Mouse (Mus musculus): Measurements from ENCODE around the gene Sass6. TPM values are rescaled to one million over a fixed set of nuclear protein-coding genes. Genes with fewer than 3 reads are reported as not detected.
A peak's percentile ranks its signal among the peaks of the same experiment; 100 is the strongest.
"Not testable (repeated sequence)": the region's sequence is repeated elsewhere in the genome, so short reads cannot be mapped to it uniquely, and the experiment has no call there.

The Sass6 gene
- polyA plus RNA-seq, 1 experiment from 2014 or later = 31.7 TPM

DNA sequence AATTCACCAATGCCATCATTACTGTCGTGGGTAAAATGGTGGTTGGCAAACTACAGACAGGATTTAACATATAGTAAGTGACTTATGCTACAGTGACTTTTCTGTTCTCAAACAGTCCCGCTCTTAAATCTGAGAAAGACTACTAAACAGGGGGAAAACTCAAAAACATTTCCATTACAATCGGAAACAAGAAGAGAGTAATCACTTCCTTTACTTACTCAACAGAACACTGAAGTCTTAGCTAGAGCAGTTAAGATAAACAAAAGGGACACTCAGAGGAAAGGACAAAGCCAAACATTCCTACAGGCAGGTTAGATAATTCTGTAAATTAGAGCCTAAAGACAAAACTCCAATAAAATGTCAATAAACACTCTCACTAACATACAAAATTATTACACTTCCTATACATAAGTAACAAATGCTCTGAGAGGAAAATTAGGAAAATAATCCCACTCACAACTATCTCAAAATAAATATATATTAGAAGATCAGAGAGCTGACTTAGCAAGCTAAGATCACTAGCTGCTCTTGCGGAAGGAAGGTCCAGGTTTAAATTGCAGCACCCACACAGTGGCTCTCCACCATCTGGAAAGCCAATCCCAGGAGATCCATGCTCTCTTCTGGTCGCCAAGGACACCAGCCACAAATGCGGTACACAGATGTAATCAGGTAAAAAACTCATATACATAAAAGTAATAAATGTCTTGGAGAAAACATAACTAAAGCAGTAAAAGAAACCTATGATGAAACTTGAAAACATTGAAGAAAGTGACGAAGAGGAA is 61.6 kb downstream of the Sass6 start:
- 74% methylated on average over 7 of the region's 7 CpGs for WGBS
- no peaks in the 10 kb centered on the region for H3K36me3 ChIP-seq
- H3K4me1 ChIP-seq = peaks cover 33% of the 10 kb centered on the region; the same call in 1 of the 2 replicates
- no peak overlapping the region for H3K4me3 ChIP-seq
- H3K27me3 ChIP-seq (replicated peaks) = no peaks in the 10 kb centered on the region
- no peaks in the 10 kb centered on the region for H3K9me3 ChIP-seq
- no peak for ATAC-seq (ENCODE audit: low FRiP score, low read depth)
- H3K4me2 ChIP-seq (replicated peaks) = no peak overlapping the region
- H3K9ac ChIP-seq = no peak overlapping the region
- H3K27ac ChIP-seq = no peak overlapping the region

DNA sequence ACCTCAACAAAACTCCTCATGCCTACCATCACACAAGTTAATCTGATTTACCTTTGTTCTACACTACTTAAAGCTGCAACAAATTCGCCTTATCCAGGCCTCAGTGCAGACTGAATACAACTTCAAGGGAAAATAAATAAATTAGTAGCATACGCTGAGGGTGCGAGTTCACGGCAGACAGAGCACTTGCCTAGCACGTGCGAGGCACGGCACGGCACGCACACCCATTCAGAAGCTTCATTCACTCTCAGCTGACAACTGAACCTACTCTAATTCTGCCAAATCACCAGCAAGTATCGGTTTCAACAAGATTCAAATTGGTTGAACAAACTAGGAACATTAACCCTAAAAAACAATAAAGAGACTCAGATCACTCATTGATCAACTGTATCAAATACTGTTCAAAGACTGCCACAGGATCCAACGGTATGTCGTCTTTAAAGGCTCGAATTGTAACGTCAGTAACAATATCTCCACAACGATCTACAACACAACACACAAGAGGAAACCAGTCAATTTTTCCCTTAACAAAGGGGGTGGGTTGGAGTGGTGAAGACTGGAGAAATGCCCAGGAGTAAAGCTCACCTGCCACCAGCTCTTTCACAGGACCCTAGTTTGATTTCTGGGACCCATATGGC is 64.3 kb downstream of the Sass6 start:
- Histone ChIP-seq H3K4me1 (peaks cover 23% of the 10 kb centered on the region; the same call in 1 of the 2 replicates), H3K4me3 (no peak overlapping the region), H3K36me3 (no peaks in the 10 kb centered on the region), H3K9me3 (no peaks in the 10 kb centered on the region), H3K9ac (no peak overlapping the region), H3K27me3 (replicated peaks) (no peaks in the 10 kb centered on the region), H3K4me2 (replicated peaks) (no peak overlapping the region), H3K27ac (no peak overlapping the region)
- 80% methylated on average over 15 of the region's 15 CpGs for WGBS
- no peak for ATAC-seq (ENCODE audit: low FRiP score, low read depth)

DNA sequence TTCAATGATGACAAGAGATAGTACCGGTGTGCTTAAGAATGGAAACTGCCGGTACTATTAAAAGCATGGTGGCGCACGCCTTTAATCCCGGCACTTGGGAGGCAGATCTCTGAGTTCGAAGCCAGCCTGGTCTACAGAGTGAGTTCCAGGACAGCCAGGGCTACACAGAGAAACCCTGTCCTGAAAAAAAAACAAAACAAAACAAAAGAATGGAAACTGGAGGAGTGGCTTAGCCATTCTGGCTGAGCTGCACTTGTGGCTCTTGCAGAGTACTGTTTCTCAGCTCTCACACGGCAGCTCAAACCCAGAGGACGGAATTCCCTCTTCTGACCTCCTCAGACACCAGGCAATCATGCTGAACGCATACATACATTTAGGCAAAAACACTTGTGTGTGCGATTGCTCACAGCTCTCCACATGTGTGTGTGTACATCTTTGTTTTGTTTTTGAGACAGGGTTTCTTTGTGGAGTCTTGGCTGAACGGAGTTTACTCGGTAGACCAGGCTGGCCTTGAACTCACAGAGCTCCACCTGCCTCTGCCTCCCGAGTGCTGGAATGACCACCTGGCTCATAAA is 65.2 kb downstream of the Sass6 start:
- no peak overlapping the region; the same call in 1 of the 2 replicates for H3K4me2 ChIP-seq (replicated peaks)
- no peak overlapping the region for H3K27ac ChIP-seq
- WGBS = 85% methylated on average over 13 of the region's 13 CpGs
- no peaks in the 10 kb centered on the region for H3K27me3 ChIP-seq (replicated peaks)
- H3K9me3 ChIP-seq = no peaks in the 10 kb centered on the region
- H3K9ac ChIP-seq = no peak overlapping the region
- no peak for ATAC-seq (ENCODE audit: low FRiP score, low read depth)
- H3K4me3 ChIP-seq = no peak overlapping the region
- no peaks in the 10 kb centered on the region for H3K36me3 ChIP-seq
- H3K4me1 ChIP-seq = peaks cover 23% of the 10 kb centered on the region; the same call in 1 of the 2 replicates

DNA sequence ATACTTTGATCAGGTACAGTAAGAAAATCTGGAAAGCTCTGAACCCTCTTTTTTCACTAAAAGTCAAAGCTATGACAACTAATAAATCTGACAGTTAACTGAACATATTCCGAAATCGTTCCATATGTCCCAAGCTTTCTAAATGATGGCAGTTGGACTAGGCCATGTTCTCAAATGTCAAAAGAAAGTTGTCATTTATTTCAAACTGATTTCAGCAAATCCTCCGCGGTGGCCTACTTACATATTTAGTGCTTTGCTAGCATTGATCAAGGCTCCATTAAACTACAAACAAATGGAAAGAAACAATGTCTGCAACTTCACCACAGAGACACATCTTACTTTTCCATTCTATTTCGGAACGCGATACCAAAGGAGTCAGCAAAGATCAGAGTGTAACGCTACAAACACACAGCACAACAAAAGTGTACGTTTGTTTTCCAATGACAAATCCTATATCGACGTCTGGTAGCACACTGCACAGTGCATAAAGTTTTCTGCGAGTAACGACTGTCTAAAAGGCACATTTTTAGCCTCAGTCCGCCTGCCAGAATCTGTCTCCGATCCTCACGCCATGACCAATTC is 66.6 kb downstream of the Sass6 start:
- 6% methylated on average over 16 of the region's 16 CpGs for WGBS
- peak overlapping the region; percentile 94 for H3K4me3 ChIP-seq

DNA sequence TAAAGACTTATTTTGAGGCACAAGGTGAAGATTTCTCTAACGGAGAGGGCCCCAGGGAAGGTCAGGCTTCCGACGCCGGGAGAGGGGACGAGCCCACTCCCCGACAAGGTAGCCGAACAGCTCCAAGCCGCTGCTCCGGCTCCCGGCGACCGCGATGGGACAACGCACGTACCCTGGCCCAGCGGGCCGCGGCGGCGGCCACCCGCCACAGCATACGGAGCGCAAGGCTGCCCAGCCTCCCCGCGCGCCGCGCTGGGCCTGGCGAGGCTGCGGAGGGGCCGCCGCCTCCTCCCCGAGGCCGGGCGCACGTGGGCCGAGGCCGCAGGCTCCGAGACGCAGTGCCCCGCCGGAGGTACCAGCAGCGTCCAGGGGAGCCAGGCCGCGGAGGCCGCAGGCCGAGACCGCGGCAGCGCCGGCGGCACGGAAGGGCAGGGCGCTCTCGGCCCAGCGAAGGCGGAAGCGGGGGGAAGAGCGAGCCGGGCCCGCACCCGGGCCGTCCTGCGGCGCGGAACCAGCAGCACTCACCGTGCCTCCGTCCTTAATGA is 67.2 kb downstream of the Sass6 start:
- H3K9ac ChIP-seq = peak overlapping the region; percentile 98
- ATAC-seq (ENCODE audit: low FRiP score, low read depth) = peak; percentile 88
- H3K4me2 ChIP-seq (replicated peaks) = peak overlapping the region; percentile 77
- peaks cover 23% of the 10 kb centered on the region; the same call in 1 of the 2 replicates for H3K4me1 ChIP-seq
- peak overlapping the region; percentile 92 for H3K27ac ChIP-seq
- H3K36me3 ChIP-seq = no peaks in the 10 kb centered on the region
- no peaks in the 10 kb centered on the region for H3K27me3 ChIP-seq (replicated peaks)
- under 1% methylated on average over 65 of the region's 68 CpGs for WGBS
- no peaks in the 10 kb centered on the region for H3K9me3 ChIP-seq
- H3K4me3 ChIP-seq = peak overlapping the region; percentile 94

More for the DNA sequence above, 66.6 kb downstream of the Sass6 start:
- H3K27me3 ChIP-seq (replicated peaks) = no peaks in the 10 kb centered on the region
- H3K36me3 ChIP-seq = no peaks in the 10 kb centered on the region
- no peaks in the 10 kb centered on the region for H3K9me3 ChIP-seq
- 0 out of 2 replicates have a peak overlapping the region, but pooled peaks have one; percentile 92 for H3K27ac ChIP-seq
- ATAC-seq (ENCODE audit: low FRiP score, low read depth) = peak; percentile 0; the same call in 1 of the 2 replicates
- peak overlapping the region; percentile 98 for H3K9ac ChIP-seq
- H3K4me1 ChIP-seq = peaks cover 23% of the 10 kb centered on the region; the same call in 1 of the 2 replicates
- H3K4me2 ChIP-seq (replicated peaks) = peak overlapping the region; percentile 77

DNA sequence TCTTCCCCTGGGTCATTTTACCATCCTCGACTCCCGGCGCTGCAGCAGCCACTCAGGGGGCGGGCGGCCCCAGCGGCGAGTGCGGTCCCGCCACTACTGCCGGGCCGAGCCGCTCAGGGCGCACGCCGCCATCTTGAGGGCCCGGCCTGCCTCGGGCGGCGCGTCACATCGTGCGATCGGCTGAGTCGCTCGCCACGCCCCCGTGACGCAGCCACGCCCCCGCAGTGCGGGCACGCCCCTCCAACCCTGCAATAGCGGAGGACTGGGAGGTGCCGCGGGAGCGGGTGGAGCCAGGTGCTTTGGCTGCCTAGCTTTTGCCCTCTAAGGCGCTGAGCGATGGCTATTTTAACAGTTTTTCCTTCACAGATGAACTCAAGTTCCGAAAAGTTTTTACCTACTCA is 67.7 kb downstream of the Sass6 start, which contains the start of gene Mfsd14a:
Gene Mfsd14a (minus strand): TSS at position 215 of the 401 bp plus-strand sequence.
- Histone ChIP-seq H3K4me3 (peak within 1 kb of the TSS; percentile 94), H3K4me2 (replicated peaks) (peak within 1 kb of the TSS; percentile 77), H3K27ac (peak within 1 kb of the TSS; percentile 92), H3K9me3 (no peaks in the 10 kb centered on the region), H3K9ac (peak within 1 kb of the TSS; percentile 98), H3K36me3 (no peaks in the 10 kb centered on the region), H3K27me3 (replicated peaks) (no peaks in the 10 kb centered on the region), H3K4me1 (peaks cover 21% of the 10 kb centered on the region; the same call in 1 of the 2 replicates)
- WGBS = under 1% methylated on average over 39 of the region's 39 CpGs
- ATAC-seq (ENCODE audit: low FRiP score, low read depth) = peak; percentile 99

DNA sequence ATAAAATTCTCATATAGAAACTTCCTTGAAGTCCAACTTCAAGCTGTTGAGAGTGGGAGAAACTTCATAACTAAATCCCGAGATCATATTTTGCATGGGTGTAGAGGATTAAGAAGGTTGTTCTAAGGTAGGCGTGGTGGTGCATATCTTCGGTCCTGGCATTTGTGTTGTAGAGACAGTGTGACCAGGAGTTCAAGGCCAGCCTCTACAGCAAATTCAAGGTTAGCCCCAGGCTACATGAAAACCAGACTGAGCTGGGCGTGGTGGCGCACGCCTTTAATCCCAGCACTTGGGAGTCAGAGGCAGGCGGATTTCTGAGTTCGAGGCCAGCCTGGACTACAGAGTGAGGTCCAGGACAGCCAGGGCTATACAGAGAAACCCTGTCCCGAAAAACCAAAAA is 69.5 kb downstream of the Sass6 start:
- not testable (repeated sequence) for H3K4me3 ChIP-seq; H3K4me1 ChIP-seq; H3K9ac ChIP-seq; H3K4me2 ChIP-seq (replicated peaks); H3K36me3 ChIP-seq; H3K27ac ChIP-seq; H3K27me3 ChIP-seq (replicated peaks); ATAC-seq (ENCODE audit: low FRiP score, low read depth); H3K9me3 ChIP-seq
- 94% methylated on average over 9 of the region's 9 CpGs for WGBS

Other genes with a start within 250 kb of the Sass6 start
- gene Cdc14a, start 170.9 kb upstream of the Sass6 start, polyA plus RNA-seq (2016; fragmentation: Nextera tagmentation; extraction: Ambion mirVana) = 17.1 and 17.7 TPM in 2 replicates
- 117 and 119 TPM in 2 replicates for gene Rtca, start 86.8 kb upstream of the Sass6 start, polyA plus RNA-seq (2016; fragmentation: Nextera tagmentation; extraction: Ambion mirVana)
- 13.7 and 17.2 TPM in 2 replicates for gene Dbt, start 81.9 kb upstream of the Sass6 start, polyA plus RNA-seq (2016; fragmentation: Nextera tagmentation; extraction: Ambion mirVana)
- 0.70 and 0.98 TPM in 2 replicates for gene Lrrc39, start 32.0 kb upstream of the Sass6 start, polyA plus RNA-seq (2016; fragmentation: Nextera tagmentation; extraction: Ambion mirVana)
- 28.7 and 34.4 TPM in 2 replicates for gene Trmt13, start 19.6 kb downstream of the Sass6 start, polyA plus RNA-seq (2016; fragmentation: Nextera tagmentation; extraction: Ambion mirVana)
- gene Mfsd14a, start 67.7 kb downstream of the Sass6 start, polyA plus RNA-seq (2016; fragmentation: Nextera tagmentation; extraction: Ambion mirVana) = 68.6 and 72.2 TPM in 2 replicates
- gene Gm43191, start 86.3 kb downstream of the Sass6 start, polyA plus RNA-seq (2016; fragmentation: Nextera tagmentation; extraction: Ambion mirVana) = not detected in 2 replicates
- gene Slc35a3, start 117.8 kb downstream of the Sass6 start, polyA plus RNA-seq (2016; fragmentation: Nextera tagmentation; extraction: Ambion mirVana) = 9.1 TPM in 2 replicates
- 17.7 and 19.0 TPM in 2 replicates for gene Agl, start 213.2 kb downstream of the Sass6 start, polyA plus RNA-seq (2016; fragmentation: Nextera tagmentation; extraction: Ambion mirVana)